Mouse (Mus musculus) granulocyte monocyte progenitor cell, adult 5-6 weeks (primary cell): ENCODE data around the gene 7530416G11Rik. TPM values are rescaled to one million over a fixed set of nuclear protein-coding genes. Genes with fewer than 3 reads are reported as not detected.
A peak's percentile ranks its signal among the peaks of the same experiment; 100 is the strongest.

Source experiments
- ATAC-seq: replicated peaks from 2 replicates; pipeline ENCODE4 v1.8.0; 2016; ENCODE audit warnings: mild to moderate bottlenecking, moderate TSS enrichment, inconsistent platforms; ENCODE audit not compliant: poor library complexity, severe bottlenecking
- total RNA-seq, 2 experiments: library from RNA; stranded (forward) in 1 of 2; stranded (reverse) in 1 of 2; fragments of 200-712, 200-1000 nt in 1 of 2; fragments of >200 nt in 1 of 2; fragmentation: Nextera tagmentation in 1 of 2; gene quantifications; 2 replicates each; pipeline ENCODE4 v1.2.3; 2014 to 2017

7530416G11Rik gene
- total RNA-seq, 2 experiments from 2014 or later = not detected

DNA sequence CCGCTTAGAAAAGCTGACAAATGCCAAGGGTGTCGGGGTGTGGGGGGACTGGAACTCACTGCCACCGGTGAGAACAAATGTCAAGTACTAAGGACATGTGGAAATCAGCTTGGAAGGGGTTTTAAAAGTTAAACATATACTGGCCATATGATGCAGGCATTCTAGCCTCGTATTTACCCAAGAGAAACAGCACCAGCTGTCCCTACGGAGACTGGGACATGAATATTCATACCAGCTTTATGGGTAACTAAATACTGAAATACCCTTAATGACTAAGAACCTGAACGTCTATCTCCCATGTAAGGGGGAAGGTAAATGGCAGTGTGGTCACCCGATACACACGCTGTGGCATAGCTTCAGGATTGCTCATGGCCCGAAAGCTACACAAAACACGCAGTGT lies 14.1 kb downstream of the 7530416G11Rik start:
- no peak for ATAC-seq

DNA sequence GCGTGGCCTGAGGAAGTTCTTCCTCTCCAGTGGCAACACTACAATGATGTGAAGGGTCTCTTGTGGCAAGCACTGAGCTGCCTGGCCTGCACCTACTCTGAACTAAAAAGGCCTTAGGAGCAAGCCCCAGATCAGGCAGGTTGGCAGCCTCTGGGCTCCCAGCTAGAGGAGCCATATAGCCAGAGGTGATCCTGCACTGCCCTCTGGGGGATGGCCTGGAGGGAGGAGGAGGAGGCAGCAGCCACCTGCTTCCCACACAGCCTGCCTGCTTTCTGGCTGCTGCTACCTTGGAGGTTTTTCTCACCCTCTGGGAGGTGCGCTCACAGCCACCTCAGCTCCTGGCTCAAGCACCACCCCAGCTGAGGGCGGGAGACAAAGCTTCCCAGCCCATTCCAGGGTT lies 22.4 kb downstream of the 7530416G11Rik start:
- ATAC-seq = no peak

DNA sequence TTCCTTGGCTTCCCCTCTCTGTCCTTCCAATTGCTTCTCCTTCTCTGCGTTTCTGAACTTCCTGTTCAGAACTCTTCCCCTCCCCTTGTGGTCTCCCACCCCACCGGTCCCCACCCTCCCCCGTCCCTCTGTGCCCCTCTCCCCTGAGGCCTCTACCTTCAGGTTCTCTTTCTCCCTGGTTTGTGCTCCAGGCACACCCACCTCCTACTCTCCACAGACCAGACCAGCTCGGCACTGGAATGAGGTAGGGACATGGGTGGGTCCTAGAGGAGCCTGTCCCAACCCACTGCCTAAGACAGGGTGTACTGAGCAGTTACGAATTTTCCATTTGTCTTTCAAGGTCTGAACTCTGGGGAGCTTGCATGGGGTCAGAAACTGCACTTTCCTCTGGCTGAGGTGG lies 23.1 kb downstream of the 7530416G11Rik start:
- ATAC-seq = no peak

DNA sequence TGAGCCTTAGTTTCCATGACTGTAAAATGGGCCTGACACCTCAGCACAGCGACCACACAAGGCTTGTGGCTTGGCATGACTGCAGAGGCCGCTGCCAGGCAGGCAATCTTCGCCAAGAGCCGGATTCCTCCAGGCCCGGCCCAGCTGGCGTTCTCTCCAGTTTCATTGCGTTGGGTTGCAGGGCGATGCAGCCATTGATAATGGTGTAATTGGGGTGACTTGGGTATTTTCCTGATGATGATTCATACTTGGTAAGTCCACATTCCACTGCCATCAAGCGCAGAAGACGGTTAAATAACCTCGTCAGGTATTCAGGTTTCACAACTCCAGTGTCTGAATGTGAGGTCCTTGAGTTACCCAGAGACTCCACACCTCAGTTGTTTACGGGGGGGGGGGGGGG lies 23.7 kb downstream of the 7530416G11Rik start:
- ATAC-seq = no peak

DNA sequence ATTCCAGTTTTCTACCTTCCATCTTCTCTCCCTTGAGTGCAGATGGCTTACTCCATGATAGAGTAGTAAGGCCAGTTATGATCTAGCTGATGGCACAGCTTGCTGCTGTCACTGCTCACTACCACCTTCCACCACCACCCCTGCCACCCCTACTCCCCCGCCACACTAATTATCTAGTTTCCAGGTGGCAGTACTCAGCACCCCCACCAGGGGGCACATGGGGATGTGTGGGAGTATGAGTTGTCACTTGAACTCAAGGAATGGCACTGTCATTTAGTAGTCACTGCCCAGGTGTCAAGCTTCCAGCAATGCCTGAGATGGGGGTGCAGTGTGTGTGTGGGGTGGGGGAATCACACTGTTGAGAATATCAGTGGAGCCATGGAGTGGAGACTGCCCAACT lies 25.4 kb downstream of the 7530416G11Rik start:
- ATAC-seq = peak; percentile 76

DNA sequence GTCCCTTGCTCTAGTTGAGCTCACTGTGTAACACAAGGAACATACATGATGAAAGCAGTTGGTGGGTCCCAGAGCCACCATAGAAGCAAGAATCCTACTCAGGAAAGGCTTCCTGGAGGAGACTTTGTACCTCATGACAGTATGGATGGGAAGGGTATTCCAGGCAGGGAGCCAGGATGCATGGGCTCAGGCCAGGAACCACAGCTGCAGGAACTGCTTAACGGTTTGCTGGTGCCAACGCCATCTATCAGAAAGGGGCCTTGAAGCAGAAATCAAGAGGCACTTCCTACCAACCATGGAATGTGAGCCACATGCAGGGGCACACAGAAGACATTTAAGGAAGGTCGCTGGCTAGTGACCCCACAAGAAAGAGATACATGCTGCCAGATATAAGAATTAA lies 28.3 kb downstream of the 7530416G11Rik start:
- no peak for ATAC-seq

DNA sequence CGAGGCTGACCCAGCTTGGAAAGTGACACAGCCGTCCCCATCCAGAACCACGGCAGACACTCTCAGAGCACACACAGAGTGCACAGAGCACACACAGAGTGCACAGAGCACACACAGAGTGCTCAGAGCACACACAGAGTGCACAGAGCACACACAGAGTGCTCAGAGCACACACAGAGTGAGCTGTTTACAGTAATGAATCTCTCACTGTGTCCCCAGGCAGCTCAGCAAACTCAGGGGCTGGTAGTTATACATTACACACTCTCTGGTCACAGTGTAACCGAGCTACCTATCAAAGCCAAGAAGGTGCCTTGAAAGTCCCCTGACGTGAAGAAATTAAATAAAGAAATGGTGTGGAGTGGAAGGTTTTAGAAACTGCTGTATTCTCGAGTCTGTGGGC lies 33.6 kb downstream of the 7530416G11Rik start:
- ATAC-seq = no peak

DNA sequence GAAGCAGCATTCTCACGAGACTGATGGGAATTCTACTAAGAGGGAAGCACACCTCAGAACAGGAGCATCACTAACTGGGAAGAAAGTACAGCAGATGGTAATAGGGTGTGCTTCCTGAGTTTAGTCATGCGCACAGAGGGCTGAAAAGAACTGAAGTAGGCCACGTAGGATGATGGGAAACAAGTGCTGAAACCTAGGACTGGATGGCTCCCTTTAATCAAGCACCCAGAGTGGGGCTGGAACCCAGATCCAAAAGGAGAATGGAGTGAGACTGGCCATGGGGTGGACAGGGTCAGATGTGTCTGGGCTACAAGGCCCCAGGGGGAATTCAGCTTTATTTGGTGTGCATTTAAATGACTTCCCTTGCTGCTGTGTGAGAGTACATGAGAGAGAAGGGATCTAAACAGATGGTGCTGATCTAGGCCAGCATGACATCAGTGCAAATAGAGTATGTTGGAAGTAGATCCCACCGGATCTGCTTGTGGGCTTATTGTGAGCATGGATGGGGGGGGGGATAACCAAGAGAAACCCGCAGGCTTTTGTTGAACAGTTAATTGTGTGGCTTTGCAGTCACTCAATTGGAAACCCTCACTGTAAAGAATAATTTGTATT lies 36.5 kb downstream of the 7530416G11Rik start:
- no peak for ATAC-seq

DNA sequence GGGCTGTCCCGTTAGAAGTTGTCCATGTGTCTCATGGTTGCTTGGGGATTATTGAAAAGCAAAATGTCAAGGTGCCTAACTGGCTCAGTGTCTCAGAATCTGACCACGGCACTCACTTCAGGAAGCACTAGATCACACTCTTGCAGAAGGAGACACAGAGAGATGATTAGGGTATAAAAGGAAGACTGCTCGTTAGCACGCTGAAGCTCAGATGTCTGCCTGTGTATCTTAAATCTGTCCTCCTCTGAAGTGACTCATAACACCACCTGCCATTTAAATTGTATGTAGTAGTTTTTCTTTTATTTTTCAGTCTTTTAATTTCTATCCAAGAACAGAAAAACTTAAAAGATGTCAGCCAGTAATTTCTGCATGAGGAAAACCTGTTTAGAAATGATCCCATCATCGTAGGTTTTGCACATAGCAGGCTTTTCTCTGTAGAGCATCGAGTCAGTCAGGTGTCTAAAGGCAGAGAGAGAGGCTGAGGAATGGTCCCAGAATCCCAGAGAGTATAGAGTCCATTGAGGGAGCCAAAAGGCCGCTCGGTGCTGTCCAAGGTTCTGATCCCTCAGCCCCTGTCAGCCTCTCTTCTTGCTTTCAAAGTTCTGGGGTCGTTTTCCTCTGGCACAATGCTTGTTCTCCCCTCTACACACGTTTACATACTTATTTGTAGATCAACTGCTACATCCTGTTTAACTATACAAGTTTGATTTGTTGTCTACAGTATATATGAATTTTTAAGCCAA lies 38.0 kb downstream of the 7530416G11Rik start:
- no peak for ATAC-seq

DNA sequence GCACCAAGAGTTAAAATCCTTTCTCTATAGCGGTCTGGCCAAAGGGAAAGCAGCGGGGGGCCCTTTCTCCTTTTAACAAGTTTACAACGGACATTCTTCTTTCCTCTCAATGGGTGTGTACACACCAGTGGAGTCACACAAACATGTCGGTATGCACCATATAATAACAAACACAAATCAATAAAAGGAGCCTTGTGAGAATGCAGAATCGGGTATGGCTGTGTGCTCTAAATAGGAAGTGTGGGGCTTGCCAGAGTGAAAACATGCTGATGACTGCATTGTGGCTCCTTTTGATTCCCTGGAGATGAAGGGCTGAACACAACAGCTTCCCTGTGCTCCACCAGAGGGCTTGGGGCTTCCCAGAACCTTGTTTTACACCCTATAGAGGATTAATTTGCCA lies 38.8 kb downstream of the 7530416G11Rik start:
- ATAC-seq = no peak

DNA sequence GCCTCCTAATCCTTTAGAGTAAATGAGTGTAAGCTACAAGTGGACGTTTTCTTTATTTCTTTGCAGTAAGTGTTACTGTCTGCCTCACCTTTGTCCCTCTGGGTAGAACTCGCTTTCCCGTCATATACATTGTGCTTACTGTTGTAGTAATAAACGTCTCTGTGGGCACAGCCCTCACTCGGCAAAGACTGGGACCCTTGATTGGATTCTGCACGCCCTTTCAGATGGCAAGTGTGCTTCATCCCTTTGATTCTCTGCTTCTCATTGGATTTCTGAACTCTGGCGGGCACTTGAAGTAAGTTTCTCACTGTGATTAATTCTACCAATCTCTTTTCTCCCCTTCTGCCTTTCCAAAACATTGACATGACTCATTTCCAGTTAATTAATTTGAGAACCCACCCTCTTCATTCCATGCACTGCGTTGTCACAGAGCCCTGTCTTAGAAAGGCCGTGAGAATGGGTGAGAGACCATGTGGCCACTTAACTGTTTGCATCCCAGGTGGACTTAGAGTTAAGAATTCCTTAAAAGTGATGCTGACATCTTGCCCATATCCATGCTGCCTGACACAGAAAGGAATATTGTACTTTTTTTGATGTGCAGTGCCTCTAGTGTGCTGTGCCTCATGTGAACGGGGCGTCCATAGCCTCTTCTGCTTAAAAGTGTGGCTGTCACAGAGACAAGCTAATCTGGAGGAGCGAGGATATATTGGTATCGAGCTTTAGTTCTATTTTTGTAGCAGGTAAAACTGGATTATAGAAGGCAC lies 39.8 kb downstream of the 7530416G11Rik start:
- no peak for ATAC-seq

DNA sequence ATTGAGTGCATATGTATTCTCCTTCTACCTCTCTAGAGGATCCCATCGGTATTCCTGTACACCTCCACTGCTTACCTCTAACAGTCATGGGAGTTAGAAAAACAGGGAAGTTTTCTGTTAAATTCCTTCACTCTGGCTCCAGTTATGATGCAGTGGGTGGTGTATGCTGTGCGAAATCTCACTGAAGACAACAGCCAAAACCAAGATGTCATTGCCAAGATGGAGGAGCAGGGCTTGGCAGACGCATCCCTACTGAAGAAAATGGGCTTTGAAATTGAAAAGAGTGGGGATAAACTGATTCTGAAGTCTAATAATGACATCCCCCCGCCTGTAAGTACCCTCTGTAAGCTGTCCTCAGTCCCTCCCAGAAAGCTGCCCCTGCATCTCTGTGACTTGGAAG lies 40.9 kb downstream of the 7530416G11Rik start:
- no peak for ATAC-seq

DNA sequence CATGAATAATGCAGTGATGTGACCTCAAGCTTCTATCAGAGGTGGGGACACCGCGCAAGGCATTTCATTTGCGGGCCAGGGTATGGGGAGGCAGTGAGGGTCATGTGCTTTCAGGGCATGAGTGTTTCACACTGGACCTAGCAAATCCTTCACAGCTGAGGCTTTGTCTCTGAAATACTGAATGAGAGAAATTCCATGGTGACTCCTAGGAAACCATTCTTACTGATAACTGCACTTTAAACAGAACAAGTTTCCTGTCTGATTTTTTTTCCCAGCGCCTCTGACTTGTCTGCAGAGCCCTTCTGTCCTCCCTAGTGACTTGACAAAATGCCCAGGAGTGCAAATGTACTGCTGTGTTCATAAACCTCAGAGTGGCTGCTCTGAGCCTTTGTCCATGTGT lies 41.5 kb downstream of the 7530416G11Rik start:
- no peak for ATAC-seq

DNA sequence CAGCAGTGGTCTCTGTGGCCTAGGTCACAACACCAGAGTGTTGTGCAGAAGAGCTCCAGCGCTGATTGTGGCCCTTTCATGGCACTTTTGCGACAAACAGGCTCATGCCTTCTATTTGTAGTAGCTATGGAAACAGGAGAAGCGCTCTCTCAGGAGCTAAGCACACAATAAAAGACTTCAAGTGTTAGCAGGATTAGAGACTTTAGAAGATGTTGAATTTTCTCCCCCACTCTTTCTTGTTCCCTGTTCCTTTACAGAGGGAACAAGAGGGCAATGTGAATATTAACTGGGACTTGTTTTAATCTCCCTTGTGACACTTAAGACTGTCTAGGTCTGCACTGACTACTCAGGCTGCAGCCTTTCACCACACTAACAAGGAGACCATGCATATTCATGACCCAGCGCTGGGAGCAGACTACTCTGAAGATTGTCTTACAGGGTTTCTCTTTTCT lies 44.4 kb downstream of the 7530416G11Rik start:
- no peak for ATAC-seq

DNA sequence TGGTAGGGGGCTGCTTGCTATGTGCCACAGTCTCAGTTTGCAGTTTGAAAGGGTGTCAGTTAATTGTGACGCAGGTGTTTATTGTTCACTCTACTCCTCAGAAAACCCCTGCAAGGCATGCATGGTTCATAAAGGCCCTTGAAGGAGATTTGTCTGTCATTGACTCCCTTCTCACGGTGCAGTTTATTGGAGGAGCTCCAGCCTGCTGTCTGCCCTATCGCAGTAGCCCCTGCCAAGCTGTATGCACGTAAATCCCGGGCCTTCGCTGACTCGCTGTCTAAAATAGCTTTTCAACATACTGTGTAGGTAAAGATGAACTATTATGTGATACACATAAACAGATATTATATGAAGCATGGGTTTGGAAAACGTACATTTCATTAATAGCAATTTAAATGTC lies 45.2 kb downstream of the 7530416G11Rik start:
- ATAC-seq = no peak

DNA sequence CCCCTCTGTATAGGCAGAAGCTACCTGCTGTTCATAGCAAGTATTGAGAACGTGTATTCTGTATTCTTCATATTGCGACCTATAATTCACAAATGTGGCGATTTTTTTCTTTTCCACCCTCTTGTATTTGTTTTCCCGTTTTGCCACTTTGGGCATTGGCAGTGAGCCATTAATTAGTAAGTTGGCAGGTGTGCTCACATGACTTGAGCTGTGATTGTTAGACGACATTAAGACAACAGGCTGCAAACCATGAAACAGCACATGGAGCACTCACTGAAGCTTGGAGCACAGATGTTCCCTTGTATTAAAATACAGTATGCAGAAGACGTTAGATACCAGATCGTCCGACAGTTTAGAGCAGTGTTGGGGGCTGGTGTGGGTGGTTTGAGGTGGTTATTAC lies 46.1 kb downstream of the 7530416G11Rik start:
- no peak for ATAC-seq

DNA sequence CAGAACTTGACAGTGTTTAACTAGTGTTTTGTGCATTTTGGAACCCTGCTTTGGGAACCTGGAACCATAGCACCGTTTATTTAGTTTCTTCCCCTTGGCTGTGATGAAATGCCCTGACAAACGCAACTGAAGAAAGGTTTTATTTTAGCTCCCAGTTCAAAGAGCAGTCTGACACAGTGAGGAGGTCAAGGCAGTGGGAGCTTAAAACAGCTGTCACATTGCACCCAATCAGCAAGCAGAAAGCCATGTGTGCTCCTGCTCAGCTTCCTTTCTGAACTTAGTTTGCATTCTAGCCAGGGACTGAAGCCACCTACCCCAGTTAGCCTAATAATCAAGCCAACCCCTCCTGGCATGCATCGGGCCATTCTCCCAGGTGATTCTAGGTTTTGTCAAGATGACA lies 56.4 kb downstream of the 7530416G11Rik start:
- ATAC-seq = no peak
